Mouse (Mus musculus) forebrain, embryonic 15.5 days (tissue): ENCODE measurements around the gene 4931400O07Rik. TPM values are rescaled to one million over a fixed set of nuclear protein-coding genes. Genes with fewer than 3 reads are reported as not detected.

Experiments used
- ATAC-seq: fragments of 200-750 bp; cut with Nextera tagmentation; replicated peaks from 2 replicates; pipeline ENCODE4 v1.8.0; 2017; ENCODE audit warnings: mild to moderate bottlenecking, moderate TSS enrichment, moderate library complexity
- H3K27ac ChIP-seq: fragments of 300-500 bp; sonication (generic); replicated peaks from 2 replicates; pipeline ENCODE4 v1.5.1; 2015; ENCODE audit warnings: mild to moderate bottlenecking, inconsistent platforms
- H3K27me3 ChIP-seq: fragments of 300-500 bp; sonication (generic); 2 replicates; pipeline ENCODE4 v1.6.1; 2015; ENCODE audit warnings: inconsistent platforms
- H3K36me3 ChIP-seq: fragments of 300-500 bp; sonication (generic); 2 replicates; pipeline ENCODE4 v1.6.1; 2015; ENCODE audit warnings: mild to moderate bottlenecking, inconsistent platforms
- H3K4me1 ChIP-seq: fragments of 300-500 bp; sonication (generic); 2 replicates; pipeline ENCODE4 v1.6.1; 2015; ENCODE audit warnings: inconsistent platforms
- H3K4me2 ChIP-seq: fragments of 300-500 bp; sonication (generic); replicated peaks from 2 replicates; pipeline ENCODE4 v1.6.1; 2015; ENCODE audit warnings: mild to moderate bottlenecking, inconsistent platforms
- H3K4me3 ChIP-seq: fragments of 300-500 bp; sonication (generic); 2 replicates; pipeline ENCODE4 v1.5.1; 2015; ENCODE audit warnings: mild to moderate bottlenecking, inconsistent platforms
- H3K9ac ChIP-seq: fragments of 300-500 bp; sonication (generic); replicated peaks from 2 replicates; pipeline ENCODE4 v1.6.1; 2015; ENCODE audit warnings: mild to moderate bottlenecking, inconsistent platforms
- H3K9me3 ChIP-seq: fragments of 300-500 bp; sonication (generic); 2 replicates; pipeline ENCODE4 v1.6.1; 2016; ENCODE audit warnings: inconsistent platforms
- WGBS: fragments of 180-500 bp; shearing (Covaris S2); methylation state at CpG from one replicate; pipeline ENCODE4 v1.1.7; 2015; ENCODE audit warnings: mixed read lengths; 5-methylcytosine and 5-hydroxymethylcytosine counted together
- polyA plus RNA-seq: library from polyadenylated mRNA; unstranded; fragments of >200 nt; fragmentation: Nextera tagmentation; extraction: Ambion mirVana; gene quantifications from 2 replicates; pipeline ENCODE4 v1.2.1, GENCODE M21; 2015

4931400O07Rik gene
- polyA plus RNA-seq = not detected in 2 replicates

GRCm38 (mm10) chrX:62467691-62468090 lies at the start of gene 4931400O07Rik:
Gene 4931400O07Rik, plus strand, starts transcription at chrX:62467991.
- H3K4me1 ChIP-seq = no peaks in the 10 kb centered on the region
- H3K27ac ChIP-seq = no peak within 1 kb of the TSS
- no peaks in the 10 kb centered on the region for H3K27me3 ChIP-seq
- no peaks in the 10 kb centered on the region for H3K9me3 ChIP-seq
- 86% methylated on average over 2 of the region's 2 CpGs for WGBS
- H3K4me2 ChIP-seq = no peak within 1 kb of the TSS
- ATAC-seq = no peak
- H3K9ac ChIP-seq = no peak within 1 kb of the TSS
- no peaks in the 10 kb centered on the region for H3K36me3 ChIP-seq
- H3K4me3 ChIP-seq = no peak within 1 kb of the TSS

Other genes starting within 250 kb of the 4931400O07Rik start
- gene 4933402E13Rik, start 184.5 kb upstream of the 4931400O07Rik start, polyA plus RNA-seq = not detected in 2 replicates